Mouse (Mus musculus) lung, adult 2 months (tissue): ENCODE data around the gene BC025920.
"Not testable (repeated sequence)": the region's sequence is repeated elsewhere in the genome, so short reads cannot be mapped to it uniquely, and the experiment has no call there.

Experiments used
- CTCF ChIP-seq: fragments of 200-500 bp; IDR thresholded peaks from 2 replicates; pipeline ENCODE4 v1.5.1; 2011; ENCODE audit warnings: mild to moderate bottlenecking, low read length, control low read depth; ENCODE audit not compliant: insufficient read depth
- POLR2A ChIP-seq: fragments of 200-500 bp; IDR thresholded peaks from 2 replicates; pipeline ENCODE4 v1.6.1; 2011; ENCODE audit warnings: low read depth, mild to moderate bottlenecking, control low read depth, low read length, borderline replicate concordance; ENCODE audit errors: extremely low read depth

DNA sequence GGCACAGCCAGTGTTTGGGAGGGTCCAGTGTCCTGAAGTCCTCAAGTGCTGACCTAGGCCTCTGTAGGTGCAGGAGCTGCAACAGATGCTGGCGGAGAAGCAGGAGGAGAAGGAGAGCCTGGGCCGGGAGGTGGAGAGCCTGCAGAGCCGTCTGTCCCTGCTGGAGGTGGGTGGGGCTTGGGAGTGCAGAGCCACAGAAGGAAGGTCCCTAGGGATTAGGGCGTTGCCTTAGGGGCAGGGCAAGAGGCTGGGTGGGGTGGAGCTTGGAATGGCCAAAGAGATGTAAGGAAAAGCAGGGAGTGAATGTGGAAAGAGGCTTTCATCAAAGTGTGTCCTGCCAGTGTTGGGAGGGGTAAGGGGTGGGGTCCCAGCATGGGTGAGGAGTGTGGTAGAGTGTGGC, 34.8 kb downstream of the BC025920 start:
- TF ChIP-seq CTCF, POLR2A: not testable (repeated sequence)
